In genomic region chr7:65570691-65571090, GRCm38 (mm10) we compare ENCODE assay signal across 18 mouse cellular contexts. TPM values are rescaled to one million over a fixed set of nuclear protein-coding genes. Genes with fewer than 3 reads are reported as not detected.
DNase-seq lines count a peak whose midpoint lies in the region; ATAC-seq and TF ChIP-seq lines count a peak whose summit lies in the region.
"Had no signal": no experiment of that assay in that cellular context is flagged by ENCODE, and none has a peak within 500 bp of the region (broad histone marks: within the 10 kb centered on the region; RNA-seq: fewer than 3 reads in every experiment).

No protein-coding gene starts in this region.

- TF ChIP-seq CTCF in lung, embryonic 14.5 days (IDR thresholded peaks at IDR 0.05; ENCODE audit: low read depth): no peak

- H3K36me3 ChIP-seq in forebrain, embryonic 14.5 days (ENCODE audit: control insufficient read depth, insufficient read depth, low read length): no peaks in the 10 kb centered on the region
- H3K36me3 ChIP-seq in forebrain, embryonic 15.5 days: no peaks in the 10 kb centered on the region
- H3K36me3 ChIP-seq in lung, embryonic 14.5 days (ENCODE audit: insufficient read depth): no peaks in the 10 kb centered on the region
- H3K36me3 ChIP-seq: embryonic facial prominence, embryonic 15.5 days had no signal

- no peaks in the 10 kb centered on the region for H3K9me3 ChIP-seq in forebrain, embryonic 14.5 days (replicated peaks; ENCODE audit: control insufficient read depth, low read length)
- H3K9me3 ChIP-seq in forebrain, embryonic 15.5 days: no peaks in the 10 kb centered on the region
- H3K9me3 ChIP-seq in lung, embryonic 14.5 days (ENCODE audit: low read depth, low read length): no peaks in the 10 kb centered on the region
- H3K9me3 ChIP-seq: embryonic facial prominence, embryonic 15.5 days; forebrain, embryonic 13.5 days had no signal

- DNase-seq in forebrain, embryonic 14.5 days (ENCODE audit: low spot score): peak; percentile 44
- DNase-seq in lung, embryonic 14.5 days: peak; percentile 11
- no peak for DNase-seq in lung, postnatal 14 days
- peak; percentile 23 for DNase-seq in Muller cell, postnatal 12 days (ENCODE audit: inconsistent ontology term)
- peak; percentile 40 to 63 for DNase-seq in layer of hippocampus, adult 8-10 months (ENCODE audit: low spot score in 2 of 2)
- no peak for DNase-seq in urinary bladder, adult 2 months (ENCODE audit: low spot score)
- DNase-seq: cerebellum, adult 2 months; gastrocnemius, postnatal 10 days; heart, postnatal 36 days; thymus, adult 2 months had no signal

- ATAC-seq in forebrain, embryonic 14.5 days: no peak
- no peak for ATAC-seq in forebrain, embryonic 15.5 days (replicated peaks)
- no peak for ATAC-seq in lung, embryonic 14.5 days (ENCODE audit: insufficient read depth)
- no peak for ATAC-seq in activated CD4-positive, CD25-positive, alpha-beta regulatory T cell, adult 4 months
- ATAC-seq: forebrain, embryonic 13.5 days; midbrain, embryonic 16.5 days; Patski had no signal

- H3K27ac ChIP-seq in forebrain, embryonic 14.5 days (ENCODE audit: low read depth, low read length): no peak overlapping the region
- H3K27ac ChIP-seq in forebrain, embryonic 15.5 days (replicated peaks): no peak overlapping the region
- H3K27ac ChIP-seq in lung, embryonic 14.5 days (ENCODE audit: low read depth): no peak overlapping the region
- H3K27ac ChIP-seq: embryonic facial prominence, embryonic 15.5 days; forebrain, embryonic 13.5 days; liver, embryonic 14.5 days; macrophage had no signal

- no peak overlapping the region for H3K4me2 ChIP-seq in forebrain, embryonic 14.5 days (ENCODE audit: low read length)
- H3K4me2 ChIP-seq in forebrain, embryonic 15.5 days (replicated peaks): no peak overlapping the region
- no peak overlapping the region for H3K4me2 ChIP-seq in lung, embryonic 14.5 days
- H3K4me2 ChIP-seq: embryonic facial prominence, embryonic 15.5 days; forebrain, embryonic 13.5 days had no signal

- no peaks in the 10 kb centered on the region for H3K27me3 ChIP-seq in forebrain, embryonic 14.5 days (replicated peaks; ENCODE audit: control insufficient read depth, insufficient read depth, low read length)
- no peaks in the 10 kb centered on the region for H3K27me3 ChIP-seq in forebrain, embryonic 15.5 days
- no peaks in the 10 kb centered on the region for H3K27me3 ChIP-seq in lung, embryonic 14.5 days (ENCODE audit: insufficient read depth, low read length)
- H3K27me3 ChIP-seq: embryonic facial prominence, embryonic 15.5 days; Patski had no signal

- no peak overlapping the region for H3K4me3 ChIP-seq in forebrain, embryonic 14.5 days (ENCODE audit: low read depth, low read length)
- H3K4me3 ChIP-seq in forebrain, embryonic 15.5 days: no peak overlapping the region
- H3K4me3 ChIP-seq in lung, embryonic 14.5 days (ENCODE audit: low read depth, low read length): no peak overlapping the region
- H3K4me3 ChIP-seq: embryonic facial prominence, embryonic 15.5 days; forebrain, embryonic 13.5 days had no signal

- WGBS in forebrain, embryonic 14.5 days: 83% methylated on average over 4 of the region's 4 CpGs
- 79% methylated on average over 4 of the region's 4 CpGs for WGBS in forebrain, embryonic 15.5 days
- 74% methylated on average over 4 of the region's 4 CpGs for WGBS in lung, embryonic 14.5 days

- H3K4me1 ChIP-seq in forebrain, embryonic 14.5 days (ENCODE audit: control insufficient read depth, insufficient read depth, low read length): peaks cover 6% of the 10 kb centered on the region; the same call in 1 of the 2 replicates
- H3K4me1 ChIP-seq in forebrain, embryonic 15.5 days: peaks cover 9% of the 10 kb centered on the region
- no peaks in the 10 kb centered on the region for H3K4me1 ChIP-seq in lung, embryonic 14.5 days (ENCODE audit: insufficient read depth)
- H3K4me1 ChIP-seq: embryonic facial prominence, embryonic 15.5 days had no signal

- H3K9ac ChIP-seq in forebrain, embryonic 14.5 days (ENCODE audit: low read length): no peak overlapping the region
- no peak overlapping the region for H3K9ac ChIP-seq in forebrain, embryonic 15.5 days (replicated peaks)
- H3K9ac ChIP-seq in lung, embryonic 14.5 days: no peak overlapping the region
- H3K9ac ChIP-seq: embryonic facial prominence, embryonic 15.5 days; forebrain, embryonic 13.5 days; liver, embryonic 14.5 days had no signal

RNA-seq across cellular contexts. Expression of gene Tjp1, which starts 43.1 kb away (rescaled TPM):
- polyA plus RNA-seq in forebrain, embryonic 14.5 days (2014; fragmentation: Nextera tagmentation; extraction: Ambion mirVana): 15.0 and 16.2 TPM in 2 replicates
- polyA plus RNA-seq in forebrain, embryonic 15.5 days (2015; fragmentation: Nextera tagmentation; extraction: Ambion mirVana): 21.9 and 23.2 TPM in 2 replicates
- 32.2 and 32.9 TPM in 2 replicates for polyA plus RNA-seq in lung, embryonic 14.5 days (2014; fragmentation: Nextera tagmentation; extraction: Ambion mirVana)
- 100 to 1,000 TPM; 132 to 163 (median 150) TPM for total RNA-seq in layer of hippocampus, adult 8-10 months (2022)
- 71.6 and 79.9 TPM in 2 replicates for polyA plus RNA-seq in urinary bladder, adult 2 months (2012; rRNA removed)
- not detected for polyA plus RNA-seq in activated CD4-positive, CD25-positive, alpha-beta regulatory T cell, adult 4 months (2017; shearing (Covaris generic))

Comparison
In these comparisons a context has a peak if more than half of its experiments do, and no peak if none do; other contexts are left out.
1. DNase-seq: peak in forebrain, embryonic 14.5 days (single experiment), lung, embryonic 14.5 days (single experiment), Muller cell, postnatal 12 days (single experiment) and layer of hippocampus, adult 8-10 months (2 of 2); none in lung, postnatal 14 days (single experiment) and urinary bladder, adult 2 months (single experiment).
2. RNA of gene Tjp1, which starts 43.1 kb away (polyA plus RNA-seq): 71.6 to 79.9 TPM in urinary bladder, adult 2 months, 32.2 to 32.9 TPM in lung, embryonic 14.5 days, 21.9 to 23.2 TPM in forebrain, embryonic 15.5 days and 15.0 to 16.2 TPM in forebrain, embryonic 14.5 days; not detected in activated CD4-positive, CD25-positive, alpha-beta regulatory T cell, adult 4 months; every median in the first group is over 10 times any median in the second.